Mouse (Mus musculus) kidney, postnatal 0 days (tissue): ENCODE results near the gene Ficd. TPM values are rescaled to one million over a fixed set of nuclear protein-coding genes. Genes with fewer than 3 reads are reported as not detected.
A peak's percentile ranks its signal among the peaks of the same experiment; 100 is the strongest.

ENCODE experiments used
- ATAC-seq: fragments of 200-750 bp; cut with Nextera tagmentation; replicated peaks from 2 replicates; pipeline ENCODE4 v1.8.0; 2017; ENCODE audit warnings: low read depth, moderate number of reproducible peaks, moderate TSS enrichment, moderate library complexity; ENCODE audit not compliant: low FRiP score
- DNase-seq: peaks from one replicate; pipeline ENCODE4 v3.0.0-alpha.2; 2016; ENCODE audit warnings: low spot score
- H3K27ac ChIP-seq: fragments of 300-500 bp; sonication (generic); 2 replicates; pipeline ENCODE4 v1.5.1; 2014; ENCODE audit warnings: mild to moderate bottlenecking
- H3K27me3 ChIP-seq: fragments of 300-500 bp; sonication (generic); 2 replicates; pipeline ENCODE4 v1.6.1; 2014; ENCODE audit warnings: low read length, mixed read lengths; ENCODE audit not compliant: insufficient read depth
- H3K36me3 ChIP-seq: fragments of 300-500 bp; sonication (generic); 2 replicates; pipeline ENCODE4 v1.6.1; 2014; ENCODE audit warnings: low read length, mixed read lengths; ENCODE audit not compliant: insufficient read depth
- H3K4me1 ChIP-seq: fragments of 300-500 bp; sonication (generic); replicated peaks from 2 replicates; pipeline ENCODE4 v1.6.1; 2014; ENCODE audit warnings: antibody characterized with exemption, low read length, mixed read lengths; ENCODE audit not compliant: insufficient read depth
- H3K4me2 ChIP-seq: fragments of 300-500 bp; sonication (generic); 2 replicates; pipeline ENCODE4 v1.6.1; 2014; ENCODE audit warnings: mild to moderate bottlenecking, low read length, moderate library complexity, mixed read lengths
- H3K4me3 ChIP-seq: fragments of 300-500 bp; sonication (generic); replicated peaks from 2 replicates; pipeline ENCODE4 v1.5.1; 2014; ENCODE audit warnings: low read depth, low read length
- H3K9ac ChIP-seq: fragments of 300-500 bp; sonication (generic); 2 replicates; pipeline ENCODE4 v1.6.1; 2014; ENCODE audit warnings: low read depth, low read length
- H3K9me3 ChIP-seq: fragments of 300-500 bp; sonication (generic); replicated peaks from 2 replicates; pipeline ENCODE4 v1.6.1; 2016; ENCODE audit warnings: low read length, inconsistent platforms, mixed read lengths
- CTCF ChIP-seq: IDR thresholded peaks from 2 replicates; pipeline ENCODE4 v1.5.1; 2016; ENCODE audit warnings: antibody characterized with exemption, low read depth, mild to moderate bottlenecking, moderate library complexity
- WGBS: fragments of 180-500 bp; shearing (Covaris S2); extraction: QIAGEN DNeasy Blood & Tissue Kit; methylation state at CpG from one replicate; pipeline ENCODE4 v1.1.7; 2014; 5-methylcytosine and 5-hydroxymethylcytosine counted together
- polyA plus RNA-seq: library from polyadenylated mRNA; unstranded; fragments of >200 nt; fragmentation: Nextera tagmentation; extraction: Ambion mirVana; gene quantifications from 2 replicates; pipeline ENCODE4 v1.2.1, GENCODE M21; 2015

Gene Ficd
- polyA plus RNA-seq, 1 experiment from 2014 or later: 5.4 TPM

- no peak for TF ChIP-seq CTCF
- peak; percentile 84 for DNase-seq
Observed at GRCm38 (mm10) chr5:113789075-113789788, 53.6 kb downstream of the Ficd start.

More at GRCm38 (mm10) chr5:113789075-113789788, 53.6 kb downstream of the Ficd start:
- no peaks in the 10 kb centered on the region for H3K27me3 ChIP-seq
- no peaks in the 10 kb centered on the region for H3K9me3 ChIP-seq
- WGBS: 16% methylated on average over 7 of the region's 7 CpGs
- ATAC-seq: peak; percentile 58; the same call in 1 of the 2 replicates
- no peak overlapping the region for H3K9ac ChIP-seq
- no peak overlapping the region for H3K4me3 ChIP-seq
- H3K27ac ChIP-seq: peak overlapping the region; percentile 58
- H3K36me3 ChIP-seq: no peaks in the 10 kb centered on the region
- peaks cover 25% of the 10 kb centered on the region for H3K4me1 ChIP-seq
- no peak overlapping the region for H3K4me2 ChIP-seq

Other genes with a start within 250 kb of the Ficd start
- gene Wscd2, start 245.5 kb upstream of the Ficd start, polyA plus RNA-seq: 1.7 and 2.0 TPM in 2 replicates
- gene Cmklr1, start 85.4 kb upstream of the Ficd start, polyA plus RNA-seq: 7.5 and 8.3 TPM in 2 replicates
- not detected in 2 replicates for gene 1700069L16Rik, start 11.0 kb upstream of the Ficd start, polyA plus RNA-seq
- 27.2 and 27.7 TPM in 2 replicates for gene Sart3, start 36.7 kb downstream of the Ficd start, polyA plus RNA-seq
- 187 and 202 TPM in 2 replicates for gene Iscu, start 36.9 kb downstream of the Ficd start, polyA plus RNA-seq
- gene Tmem119, start 64.7 kb downstream of the Ficd start, polyA plus RNA-seq: 37.3 and 40.4 TPM in 2 replicates
- gene Selplg, start 96.8 kb downstream of the Ficd start, polyA plus RNA-seq: 2.1 and 2.4 TPM in 2 replicates
- 69.5 and 86.7 TPM in 2 replicates for gene Coro1c, start 173.0 kb downstream of the Ficd start, polyA plus RNA-seq